Mouse (Mus musculus) hindbrain, embryonic 14.5 days (tissue): ENCODE data around the gene Hnrnpk. TPM values are rescaled to one million over a fixed set of nuclear protein-coding genes. Genes with fewer than 3 reads are reported as not detected.
"Not testable (repeated sequence)": the region's sequence is repeated elsewhere in the genome, so short reads cannot be mapped to it uniquely, and the experiment has no call there.

Experiments used
- ATAC-seq: fragments of 200-750 bp; cut with Nextera tagmentation; 2 replicates; pipeline ENCODE4 v1.8.0; 2017; ENCODE audit warnings: moderate number of reproducible peaks, mild to moderate bottlenecking, moderate TSS enrichment, moderate library complexity; ENCODE audit not compliant: low FRiP score
- DNase-seq: peaks from one replicate; pipeline ENCODE4 v3.0.0-alpha.2; 2015; ENCODE audit warnings: low spot score
- H3K27ac ChIP-seq: fragments of 300-500 bp; sonication (generic); 2 replicates; pipeline ENCODE4 v1.5.1; 2014; ENCODE audit warnings: mild to moderate bottlenecking, moderate library complexity
- H3K27me3 ChIP-seq: fragments of 300-500 bp; sonication (generic); 2 replicates; pipeline ENCODE4 v1.6.1; 2014; ENCODE audit warnings: mild to moderate bottlenecking, low read length, mixed read lengths; ENCODE audit not compliant: control insufficient read depth, insufficient read depth
- H3K36me3 ChIP-seq: fragments of 300-500 bp; sonication (generic); replicated peaks from 2 replicates; pipeline ENCODE4 v1.6.1; 2014; ENCODE audit not compliant: control insufficient read depth, insufficient read depth
- H3K4me1 ChIP-seq: fragments of 300-500 bp; sonication (generic); replicated peaks from 2 replicates; pipeline ENCODE4 v1.6.1; 2014; ENCODE audit warnings: antibody characterized with exemption, low read length, mixed read lengths; ENCODE audit not compliant: control insufficient read depth, insufficient read depth
- H3K4me2 ChIP-seq: fragments of 300-500 bp; sonication (generic); replicated peaks from 2 replicates; pipeline ENCODE4 v1.6.1; 2014; ENCODE audit warnings: mild to moderate bottlenecking, moderate library complexity
- H3K4me3 ChIP-seq: fragments of 300-500 bp; sonication (generic); replicated peaks from 2 replicates; pipeline ENCODE4 v1.5.1; 2014; ENCODE audit warnings: mild to moderate bottlenecking, low read length
- H3K9ac ChIP-seq: fragments of 300-500 bp; sonication (generic); 2 replicates; pipeline ENCODE4 v1.6.1; 2014
- H3K9me3 ChIP-seq: fragments of 300-500 bp; sonication (generic); 2 replicates; pipeline ENCODE4 v1.6.1; 2016; ENCODE audit warnings: low read length; ENCODE audit not compliant: control insufficient read depth
- WGBS: fragments of 180-500 bp; shearing (Covaris S2); extraction: QIAGEN DNeasy Blood & Tissue Kit; methylation state at CpG from one replicate; pipeline ENCODE4 v1.1.7; 2014; 5-methylcytosine and 5-hydroxymethylcytosine counted together
- polyA plus RNA-seq: library from polyadenylated mRNA; unstranded; fragments of >200 nt; fragmentation: Nextera tagmentation; extraction: Ambion mirVana; gene quantifications from 2 replicates; pipeline ENCODE4 v1.2.1, GENCODE M21; 2014

Hnrnpk gene
- polyA plus RNA-seq, 1 experiment from 2014 or later = 1,306 TPM

GRCm38 (mm10) chr13:58400576-58400975 is 2.6 kb downstream of the Hnrnpk start:
- H3K36me3 ChIP-seq = peaks cover 36% of the 10 kb centered on the region
- H3K27ac ChIP-seq = no peak overlapping the region
- 2% methylated on average over 11 of the region's 11 CpGs for WGBS
- ATAC-seq = no peak
- no peaks in the 10 kb centered on the region for H3K9me3 ChIP-seq
- peak overlapping the region; percentile 100 for H3K9ac ChIP-seq
- no peak for DNase-seq
- no peaks in the 10 kb centered on the region for H3K27me3 ChIP-seq
- H3K4me3 ChIP-seq = peak overlapping the region; percentile 84
- peaks cover 14% of the 10 kb centered on the region; the same call in 1 of the 2 replicates for H3K4me1 ChIP-seq
- H3K4me2 ChIP-seq = peak overlapping the region; percentile 85

GRCm38 (mm10) chr13:58397651-58398050 is 5.5 kb downstream of the Hnrnpk start:
- no peak overlapping the region for H3K9ac ChIP-seq
- H3K4me3 ChIP-seq = no peak overlapping the region
- H3K27ac ChIP-seq = no peak overlapping the region
- peaks cover 14% of the 10 kb centered on the region; the same call in 1 of the 2 replicates for H3K4me1 ChIP-seq
- no peak overlapping the region for H3K4me2 ChIP-seq
- peaks cover 66% of the 10 kb centered on the region for H3K36me3 ChIP-seq
- no peak for DNase-seq
- H3K9me3 ChIP-seq = no peaks in the 10 kb centered on the region
- ATAC-seq = no peak
- WGBS = 78% methylated on average over 13 of the region's 13 CpGs
- H3K27me3 ChIP-seq = no peaks in the 10 kb centered on the region

- not testable (repeated sequence) for H3K27ac ChIP-seq, DNase-seq, H3K4me2 ChIP-seq, H3K27me3 ChIP-seq, H3K4me1 ChIP-seq, ATAC-seq, H3K4me3 ChIP-seq, H3K9me3 ChIP-seq, H3K9ac ChIP-seq
- WGBS = 90% methylated on average over 11 of the region's 11 CpGs
- peaks cover 89% of the 10 kb centered on the region for H3K36me3 ChIP-seq
Observed at GRCm38 (mm10) chr13:58394392-58394791, 8.8 kb downstream of the Hnrnpk start.

- Histone ChIP-seq H3K4me3 (no peak overlapping the region), H3K27ac (no peak overlapping the region), H3K36me3 (peaks cover 50% of the 10 kb centered on the region), H3K27me3 (no peaks in the 10 kb centered on the region), H3K9me3 (no peaks in the 10 kb centered on the region), H3K4me1 (peaks cover under 1% of the 10 kb centered on the region; the same call in 1 of the 2 replicates), H3K4me2 (no peak overlapping the region), H3K9ac (no peak overlapping the region)
- DNase-seq = no peak
- 84% methylated on average over 2 of the region's 2 CpGs for WGBS
- no peak for ATAC-seq
Observed at GRCm38 (mm10) chr13:58389324-58389951, 13.7 kb downstream of the Hnrnpk start.

- ATAC-seq = no peak
- H3K4me3 ChIP-seq = no peak overlapping the region
- H3K27ac ChIP-seq = no peak overlapping the region
- no peaks in the 10 kb centered on the region for H3K27me3 ChIP-seq
- no peak overlapping the region for H3K4me2 ChIP-seq
- whole genome bisulfite sequencing = 58% methylated on average over 3 of the region's 3 CpGs
- peaks cover 40% of the 10 kb centered on the region for H3K36me3 ChIP-seq
- DNase-seq = no peak
- peaks cover 3% of the 10 kb centered on the region; the same call in 1 of the 2 replicates for H3K4me1 ChIP-seq
- H3K9me3 ChIP-seq = no peaks in the 10 kb centered on the region
- no peak overlapping the region for H3K9ac ChIP-seq
Observed at GRCm38 (mm10) chr13:58388379-58388778, 14.8 kb downstream of the Hnrnpk start.

GRCm38 (mm10) chr13:58387948-58388347 is 15.2 kb downstream of the Hnrnpk start:
- WGBS = 20% methylated on average over 7 of the region's 7 CpGs
- H3K36me3 ChIP-seq = peaks cover 36% of the 10 kb centered on the region
- no peak overlapping the region for H3K27ac ChIP-seq
- DNase-seq = peak; percentile 68
- no peak overlapping the region for H3K4me2 ChIP-seq
- H3K9ac ChIP-seq = no peak overlapping the region
- no peaks in the 10 kb centered on the region for H3K27me3 ChIP-seq
- H3K9me3 ChIP-seq = no peaks in the 10 kb centered on the region
- H3K4me3 ChIP-seq = no peak overlapping the region
- 0 out of 2 replicates have a peak, but pooled peaks have one; percentile 46 for ATAC-seq
- H3K4me1 ChIP-seq = peaks cover 3% of the 10 kb centered on the region; the same call in 1 of the 2 replicates

- WGBS = 84% methylated on average over 7 of the region's 7 CpGs
- Histone ChIP-seq H3K27ac (no peak overlapping the region), H3K9me3 (peaks cover 9% of the 10 kb centered on the region), H3K9ac (peak overlapping the region; percentile 71), H3K27me3 (no peaks in the 10 kb centered on the region), H3K4me2 (peak overlapping the region; percentile 87), H3K4me1 (peaks cover 3% of the 10 kb centered on the region; the same call in 1 of the 2 replicates), H3K36me3 (peaks cover 40% of the 10 kb centered on the region), H3K4me3 (peak overlapping the region; percentile 67)
- DNase-seq (no peak), ATAC-seq (no peak)
Observed at GRCm38 (mm10) chr13:58385547-58385920, 17.6 kb downstream of the Hnrnpk start.

- Histone ChIP-seq H3K4me1 (peaks cover 3% of the 10 kb centered on the region; the same call in 1 of the 2 replicates), H3K27ac (no peak within 1 kb of the TSS), H3K4me3 (peak within 1 kb of the TSS; percentile 67), H3K9ac (peak within 1 kb of the TSS; percentile 71), H3K4me2 (peak within 1 kb of the TSS; percentile 87), H3K27me3 (no peaks in the 10 kb centered on the region), H3K9me3 (peaks cover 15% of the 10 kb centered on the region), H3K36me3 (peaks cover 39% of the 10 kb centered on the region)
- DNase-seq (peak; percentile 72), ATAC-seq (peak; percentile 69)
- 4% methylated on average over 80 of the region's 80 CpGs for WGBS
Observed at GRCm38 (mm10) chr13:58384779-58385546, 18.2 kb downstream of the Hnrnpk start, which contains the start of gene 2210016F16Rik. TSS of gene 2210016F16Rik (minus strand) at chr13:58385225.

- Histone ChIP-seq H3K36me3 (peaks cover 35% of the 10 kb centered on the region), H3K4me2 (peak overlapping the region; percentile 87), H3K4me1 (peaks cover 3% of the 10 kb centered on the region; the same call in 1 of the 2 replicates), H3K9ac (peak overlapping the region; percentile 71), H3K9me3 (peaks cover 18% of the 10 kb centered on the region), H3K27me3 (no peaks in the 10 kb centered on the region), H3K27ac (no peak overlapping the region), H3K4me3 (peak overlapping the region; percentile 67)
- no peak for DNase-seq
- 52% methylated on average over 10 of the region's 11 CpGs for WGBS
- ATAC-seq = peak; percentile 68; the same call in 1 of the 2 replicates
Observed at GRCm38 (mm10) chr13:58384371-58384770, 18.8 kb downstream of the Hnrnpk start.
